Comparison of ENCODE assay signal across 24 mouse cellular contexts in the genomic region with DNA sequence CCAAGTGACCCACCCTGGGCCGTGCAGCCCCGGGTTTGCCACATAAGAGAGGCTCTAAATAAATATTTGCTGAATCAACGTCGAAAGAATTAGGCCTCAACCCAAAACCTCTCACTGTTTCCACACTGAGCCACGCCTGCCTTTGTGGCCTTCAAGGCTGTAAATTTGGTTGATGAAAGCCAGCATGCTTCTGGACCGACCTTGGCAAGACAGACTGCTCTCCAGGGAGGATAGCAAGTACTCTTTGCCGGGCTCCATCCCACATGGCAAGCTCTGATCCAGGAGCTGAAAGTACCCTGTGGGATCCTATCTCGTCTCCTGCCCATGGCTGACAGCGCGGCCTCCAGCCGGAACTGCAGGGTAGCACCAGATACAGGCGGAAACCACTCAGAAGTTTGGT. TPM values are rescaled to one million over a fixed set of nuclear protein-coding genes. Genes with fewer than 3 reads are reported as not detected.
A peak's percentile ranks its signal among the peaks of the same experiment; 100 is the strongest.
DNase-seq lines count a peak whose midpoint lies in the region; ATAC-seq and TF ChIP-seq lines count a peak whose summit lies in the region.
"Had no signal": no experiment of that assay in that cellular context is flagged by ENCODE, and none has a peak within 500 bp of the region (broad histone marks: within the 10 kb centered on the region; RNA-seq: fewer than 3 reads in every experiment).

No protein-coding gene starts in this region.

- no peak overlapping the region for H3K27ac ChIP-seq in heart, embryonic 10.5 days
- H3K27ac ChIP-seq: layer of hippocampus, adult 2 months; midbrain, embryonic 15.5 days; neural tube, embryonic 15.5 days had no signal

- no peaks in the 10 kb centered on the region for H3K9me3 ChIP-seq in heart, embryonic 10.5 days
- no peaks in the 10 kb centered on the region for H3K9me3 ChIP-seq in E14TG2a.4 (ENCODE audit: low read length)
- H3K9me3 ChIP-seq: megakaryocyte, embryonic 14.5 days; midbrain, embryonic 15.5 days; neural tube, embryonic 15.5 days had no signal

- peaks cover 18% of the 10 kb centered on the region for H3K4me1 ChIP-seq in heart, embryonic 10.5 days
- H3K4me1 ChIP-seq in E14TG2a.4 (replicated peaks; ENCODE audit: low read depth, low read length): peaks cover 77% of the 10 kb centered on the region

- no peaks in the 10 kb centered on the region for H3K36me3 ChIP-seq in heart, embryonic 10.5 days
- H3K36me3 ChIP-seq in E14TG2a.4 (ENCODE audit: insufficient read depth, low read length): no peaks in the 10 kb centered on the region
- H3K36me3 ChIP-seq: midbrain, embryonic 15.5 days; neural tube, embryonic 15.5 days had no signal

- peaks cover 39% of the 10 kb centered on the region; the same call in 1 of the 2 replicates for H3K27me3 ChIP-seq in heart, embryonic 10.5 days (ENCODE audit: insufficient read depth, poor library complexity, severe bottlenecking)
- H3K27me3 ChIP-seq in E14TG2a.4 (ENCODE audit: insufficient read depth, low read length): peaks cover 32% of the 10 kb centered on the region
- H3K27me3 ChIP-seq: neural tube, embryonic 15.5 days had no signal

- ATAC-seq in erythroblast, adult 5-6 weeks (replicated peaks; ENCODE audit: low FRiP score, poor library complexity, severe bottlenecking): no peak
- ATAC-seq: liver, postnatal 0 days had no signal

- H3K4me3 ChIP-seq in heart, embryonic 10.5 days: no peak overlapping the region
- peak overlapping the region; percentile 48 for H3K4me3 ChIP-seq in E14TG2a.4 (replicated peaks; ENCODE audit: low read length)
- H3K4me3 ChIP-seq: erythroblast, embryonic 14.5 days; layer of hippocampus, adult 2 months had no signal

- peak; percentile 84 for DNase-seq in heart, adult 11 months
- DNase-seq in heart, embryonic 10.5 days (ENCODE audit: low spot score): no peak
- DNase-seq in MN1 (ENCODE audit: low spot score): peak; percentile 67
- DNase-seq in adrenal gland, postnatal 25 days: peak; percentile 40
- DNase-seq in lung, postnatal 10 days: no peak
- DNase-seq: cerebellum, adult 11-12 months; cerebellum, postnatal 14 days; embryo, embryonic 11 days; gastrocnemius, postnatal 36 days; kidney, adult 11 months; kidney, postnatal 14 days; layer of hippocampus, postnatal 36 days; liver, postnatal 0 days; lung, postnatal 14 days; thymus, postnatal 25 days had no signal

- WGBS in heart, embryonic 10.5 days: 56% methylated on average over 12 of the region's 12 CpGs

- TF ChIP-seq CTCF in E14TG2a.4 (conservative IDR thresholded peaks at IDR 0.05; ENCODE audit: low read length): no peak

RNA-seq across cellular contexts. Expression of a gene that starts 14.7 kb away (rescaled TPM):
- 2.0 and 3.1 TPM in 2 replicates for polyA plus RNA-seq in heart, embryonic 10.5 days (2016; fragmentation: Nextera tagmentation; extraction: Ambion mirVana)
- total RNA-seq in adrenal gland, postnatal 25 days (2021): 12.7 and 26.6 TPM in 2 replicates
- total RNA-seq in erythroblast, adult 5-6 weeks (2015; ENCODE audit: low replicate concordance): 33.9 and 40.3 TPM in 2 replicates
- total RNA-seq in erythroblast, adult 5-6 weeks (2017; ENCODE audit: low replicate concordance): 64.3 and 130 TPM in 2 replicates

RNA-seq across cellular contexts. Expression of a gene that starts 14.9 kb away (rescaled TPM):
- 0.11 and 0.23 TPM in 2 replicates for polyA plus RNA-seq in heart, embryonic 10.5 days (2016; fragmentation: Nextera tagmentation; extraction: Ambion mirVana)
- 0.91 TPM in 1 of 2 replicates, not detected in the other for total RNA-seq in adrenal gland, postnatal 25 days (2021)
- total RNA-seq in erythroblast, adult 5-6 weeks (2015; ENCODE audit: low replicate concordance): not detected in 2 replicates
- not detected in 2 replicates for total RNA-seq in erythroblast, adult 5-6 weeks (2017; ENCODE audit: low replicate concordance)
- total RNA-seq: gastrocnemius, postnatal 36 days; liver, adult 2 months had no signal
- polyA plus RNA-seq: forebrain, embryonic 16.5 days; liver, adult 2 months; liver, postnatal 0 days had no signal

Comparison
In these comparisons a context has a peak if more than half of its experiments do, and no peak if none do; other contexts are left out.
1. DNase-seq: peak in heart, adult 11 months (single experiment), MN1 (single experiment) and adrenal gland, postnatal 25 days (single experiment); none in heart, embryonic 10.5 days (single experiment) and lung, postnatal 10 days (single experiment).